Mouse (Mus musculus) 3134 (cell line): ENCODE data around the gene Izumo1.
A peak's percentile ranks its signal among the peaks of the same experiment; 100 is the strongest.
"Not testable (repeated sequence)": the region's sequence is repeated elsewhere in the genome, so short reads cannot be mapped to it uniquely, and the experiment has no call there.

ENCODE experiments used
- DNase-seq: peaks from one replicate; pipeline ENCODE4 v3.0.0-alpha.2; 2011; ENCODE audit warnings: low spot score; ENCODE audit not compliant: insufficient read length; ENCODE audit errors: extremely low read depth

Izumo1 gene

DNA sequence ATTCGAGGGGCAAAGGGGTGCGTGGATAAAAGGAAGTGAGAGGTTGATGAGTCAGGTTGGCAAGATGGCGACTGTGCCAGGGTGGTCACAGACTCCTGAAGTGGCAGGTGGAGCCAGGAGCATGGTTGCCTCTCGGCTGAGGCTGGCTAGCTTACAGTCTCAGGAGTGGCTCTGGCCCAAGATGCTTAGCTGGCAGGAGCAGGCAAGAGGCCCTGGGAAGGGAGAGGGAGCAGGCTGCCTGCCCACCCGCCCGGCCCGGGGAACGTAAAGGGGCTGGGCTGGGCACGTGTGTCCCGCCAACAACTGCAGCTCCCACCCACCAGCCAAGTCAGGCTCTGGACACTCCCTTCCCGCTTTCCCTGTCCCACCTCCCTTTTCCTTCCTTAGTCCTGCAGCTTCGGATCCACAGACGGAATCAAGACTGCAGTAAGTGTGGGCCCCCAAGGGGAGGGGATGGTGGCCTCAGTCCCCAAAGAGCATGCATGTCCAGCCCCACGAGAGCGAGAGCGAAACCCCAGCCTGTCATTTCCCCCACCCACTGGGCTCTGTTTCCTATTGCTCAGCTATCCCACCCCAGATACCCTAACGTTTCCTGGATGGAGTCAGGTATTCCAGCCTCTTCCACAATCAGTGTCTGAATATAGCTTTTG, 19.9 kb downstream of the Izumo1 start:
- DNase-seq = peak; percentile 28

- no peak for DNase-seq
These were observed 20.5 kb downstream of the Izumo1 start for GRCm38 (mm10) chr7:45642083-45642482.

- no peak for DNase-seq
These were observed 21.1 kb downstream of the Izumo1 start for GRCm38 (mm10) chr7:45642503-45643255.

DNA sequence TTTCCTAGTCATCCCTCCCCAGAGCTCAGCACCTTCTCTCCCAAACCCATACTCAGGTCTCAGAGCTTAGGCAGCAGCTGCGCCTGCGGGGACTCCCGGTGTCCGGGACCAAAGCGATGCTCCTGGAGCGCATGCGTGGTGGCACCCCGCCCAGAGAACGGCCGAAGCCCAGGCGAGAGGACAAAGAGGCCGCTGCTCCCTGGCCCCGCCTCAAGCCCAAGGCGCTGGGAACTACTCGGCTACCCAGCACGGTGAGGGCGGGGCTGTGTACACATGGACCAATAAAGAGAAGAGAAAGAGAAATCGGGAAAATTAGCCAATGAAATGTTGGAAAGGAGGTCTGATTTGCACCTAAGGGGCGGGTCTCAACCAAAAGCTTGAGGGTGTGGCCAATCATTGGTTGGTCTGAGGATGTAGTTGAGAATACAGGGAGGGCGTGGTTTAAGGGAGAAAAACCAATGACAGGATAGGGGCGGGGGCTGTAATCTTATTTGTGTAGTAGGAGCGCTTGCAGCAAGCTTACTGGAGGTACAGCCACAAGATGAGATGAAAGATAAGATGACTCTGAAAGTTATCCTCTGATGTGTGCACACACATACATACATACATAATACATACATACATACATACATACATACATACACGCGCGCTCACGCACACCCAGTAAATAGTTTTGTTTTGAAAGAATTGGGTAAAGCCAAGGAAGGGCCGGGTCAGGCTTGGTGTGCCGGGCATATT, 22.0 kb downstream of the Izumo1 start:
- DNase-seq = no peak

DNA sequence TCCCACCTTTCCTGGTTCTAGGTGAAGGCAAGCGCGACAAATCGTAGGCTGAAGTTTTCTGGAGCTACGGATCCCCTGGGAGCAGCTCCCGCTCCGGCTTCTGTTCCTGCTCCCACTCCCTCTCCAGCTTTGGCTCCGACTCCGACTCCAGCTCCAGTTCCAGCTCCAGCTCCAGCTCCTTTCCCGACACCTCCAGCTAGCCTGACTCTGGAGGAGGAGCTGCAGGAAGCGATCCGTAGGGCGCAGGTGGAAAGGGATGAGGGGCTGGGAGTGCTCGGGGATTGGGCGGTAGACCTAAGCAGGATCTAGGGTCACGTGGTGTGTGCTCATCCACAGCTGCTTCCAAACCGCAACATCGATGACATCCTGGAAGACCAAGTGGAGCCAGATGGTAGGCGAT, 22.6 kb downstream of the Izumo1 start:
- no peak for DNase-seq

DNA sequence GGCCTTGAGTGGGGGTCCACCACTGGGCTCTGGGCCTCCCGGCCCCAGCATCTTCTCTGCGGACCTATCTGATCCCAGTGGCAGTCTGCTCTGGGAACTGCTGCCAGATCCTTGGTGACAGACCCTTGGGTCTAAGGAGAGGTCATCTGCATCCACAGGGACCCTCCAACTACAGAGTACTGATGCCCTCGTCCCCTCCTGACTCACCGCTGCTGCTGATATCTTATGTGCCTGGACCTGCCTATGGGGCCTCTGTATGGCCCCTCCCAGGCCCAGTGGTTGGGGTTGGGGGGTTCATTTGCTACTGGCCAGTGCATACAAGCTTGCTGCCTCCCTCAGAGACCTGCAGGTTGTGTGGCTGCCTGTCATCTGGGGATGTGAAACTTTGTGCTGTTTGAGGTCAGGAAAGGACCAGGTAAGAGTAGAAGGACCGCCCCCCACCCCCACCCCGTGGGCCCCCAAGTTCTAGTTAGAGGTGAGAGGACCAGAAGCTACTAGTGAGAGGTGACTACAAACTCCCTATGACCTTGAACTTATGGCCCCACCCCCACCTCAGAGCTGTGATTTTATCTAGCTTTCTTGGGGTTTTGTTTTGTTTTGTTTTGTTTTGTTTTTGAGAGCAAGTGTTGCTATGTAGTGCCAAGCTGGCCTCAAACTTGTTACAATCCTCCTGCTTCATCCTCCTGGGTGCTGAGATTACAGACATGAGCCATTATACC, 23.4 kb downstream of the Izumo1 start:
- DNase-seq = no peak

DNA sequence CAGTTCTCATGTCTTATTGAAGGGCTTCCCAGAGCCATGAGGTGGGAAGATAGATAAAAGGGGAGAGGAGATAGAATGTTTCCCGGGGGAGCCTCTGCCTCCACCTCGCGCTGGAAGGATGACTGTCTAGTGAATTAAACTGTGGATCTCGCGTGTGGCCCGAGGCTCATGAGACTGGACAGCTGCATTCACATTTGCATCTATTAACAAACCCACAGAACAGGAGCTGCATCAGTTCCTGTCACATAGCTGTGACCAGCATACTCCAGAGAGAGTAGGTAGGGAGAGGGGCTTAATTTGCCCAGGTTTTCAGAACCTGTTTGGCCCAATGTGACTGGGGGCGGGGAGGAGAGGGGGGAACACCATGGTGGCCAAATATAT, 24.0 kb downstream of the Izumo1 start:
- no peak for DNase-seq

DNA sequence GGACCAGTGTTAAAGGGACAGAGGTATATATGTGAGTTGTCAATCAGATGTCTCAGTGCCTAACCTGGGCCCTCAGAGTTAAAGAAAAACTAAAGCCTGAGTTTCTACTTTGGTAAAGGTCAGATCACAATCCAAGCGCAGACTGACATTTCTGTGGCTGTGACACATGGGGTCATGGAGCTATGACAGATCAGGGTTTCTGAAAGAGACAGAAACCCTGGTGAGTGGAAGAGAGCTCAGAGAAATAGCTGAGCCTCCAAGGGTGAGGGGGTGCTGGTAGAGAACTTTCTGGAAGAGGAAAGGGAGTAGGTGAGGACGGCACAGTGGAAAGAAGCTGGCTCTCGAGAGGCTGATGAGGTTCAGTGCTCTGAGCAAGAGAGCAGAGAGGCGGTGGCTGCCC, 25.1 kb downstream of the Izumo1 start:
- DNase-seq = no peak

- no peak for DNase-seq
These were observed 27.7 kb downstream of the Izumo1 start for GRCm38 (mm10) chr7:45649351-45649750.

- DNase-seq = not testable (repeated sequence)
These were observed 28.9 kb downstream of the Izumo1 start for GRCm38 (mm10) chr7:45650484-45650883.

DNA sequence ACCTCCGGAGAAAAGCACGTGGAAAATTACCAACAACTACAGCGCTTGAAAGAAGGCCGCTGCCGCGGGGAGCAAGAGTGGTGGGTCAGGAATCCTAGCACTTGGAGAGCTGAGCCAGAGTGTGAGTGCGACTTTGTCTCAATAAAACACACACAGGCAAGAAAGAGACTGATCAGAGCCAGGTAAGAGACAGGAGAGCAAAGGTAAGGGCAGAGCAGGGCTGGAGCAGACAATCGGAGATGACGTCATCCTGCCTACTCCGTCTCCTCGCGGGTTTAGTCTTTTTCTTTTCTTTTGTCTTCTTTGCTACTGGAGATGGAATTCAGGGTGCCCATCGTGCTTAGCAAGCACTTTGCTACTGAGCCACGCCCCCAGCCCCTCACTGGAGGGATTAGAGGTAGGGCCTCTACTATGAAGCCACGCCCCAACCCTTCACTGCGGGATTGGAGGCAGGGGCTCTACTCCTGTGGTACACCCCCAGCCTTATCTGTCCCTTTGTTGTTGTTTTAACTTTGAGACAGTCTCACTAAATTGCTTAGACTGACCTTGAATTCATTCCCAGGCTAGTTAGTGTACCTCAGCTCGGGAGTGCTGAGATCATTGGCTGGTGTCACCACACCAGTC, 32.9 kb downstream of the Izumo1 start:
- DNase-seq = no peak

GRCm38 (mm10) chr7:45660746-45661478, 39.3 kb downstream of the Izumo1 start:
- DNase-seq = no peak

GRCm38 (mm10) chr7:45661702-45662101, 40.1 kb downstream of the Izumo1 start:
- not testable (repeated sequence) for DNase-seq

- no peak for DNase-seq
These were observed 43.9 kb downstream of the Izumo1 start for GRCm38 (mm10) chr7:45665303-45666138.

- DNase-seq = no peak
These were observed 44.5 kb downstream of the Izumo1 start, which contains the start of gene Fut2 for GRCm38 (mm10) chr7:45666161-45666560. Gene Fut2 (minus strand): TSS chr7:45666394.

DNA sequence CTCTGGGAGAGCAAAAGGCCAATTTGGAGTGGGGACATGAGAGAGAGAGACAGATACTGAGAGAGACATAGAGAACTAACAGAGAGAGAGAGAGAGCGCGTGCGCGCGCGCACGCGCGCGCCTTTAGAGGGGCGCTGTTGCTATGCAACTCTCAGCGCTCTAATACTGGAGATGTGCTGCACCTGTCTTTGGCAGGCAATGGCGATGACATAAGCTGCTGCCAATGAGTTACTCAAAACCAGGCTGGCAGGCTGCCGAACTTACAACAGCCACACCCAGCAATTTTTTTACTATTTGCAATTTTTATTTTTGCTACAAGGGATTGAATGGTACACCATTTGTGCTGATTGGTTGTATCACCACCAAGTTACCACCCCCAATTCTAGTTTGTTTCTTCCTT, 46.1 kb downstream of the Izumo1 start:
- no peak for DNase-seq

GRCm38 (mm10) chr7:45668921-45669320, 47.3 kb downstream of the Izumo1 start:
- DNase-seq = no peak

DNA sequence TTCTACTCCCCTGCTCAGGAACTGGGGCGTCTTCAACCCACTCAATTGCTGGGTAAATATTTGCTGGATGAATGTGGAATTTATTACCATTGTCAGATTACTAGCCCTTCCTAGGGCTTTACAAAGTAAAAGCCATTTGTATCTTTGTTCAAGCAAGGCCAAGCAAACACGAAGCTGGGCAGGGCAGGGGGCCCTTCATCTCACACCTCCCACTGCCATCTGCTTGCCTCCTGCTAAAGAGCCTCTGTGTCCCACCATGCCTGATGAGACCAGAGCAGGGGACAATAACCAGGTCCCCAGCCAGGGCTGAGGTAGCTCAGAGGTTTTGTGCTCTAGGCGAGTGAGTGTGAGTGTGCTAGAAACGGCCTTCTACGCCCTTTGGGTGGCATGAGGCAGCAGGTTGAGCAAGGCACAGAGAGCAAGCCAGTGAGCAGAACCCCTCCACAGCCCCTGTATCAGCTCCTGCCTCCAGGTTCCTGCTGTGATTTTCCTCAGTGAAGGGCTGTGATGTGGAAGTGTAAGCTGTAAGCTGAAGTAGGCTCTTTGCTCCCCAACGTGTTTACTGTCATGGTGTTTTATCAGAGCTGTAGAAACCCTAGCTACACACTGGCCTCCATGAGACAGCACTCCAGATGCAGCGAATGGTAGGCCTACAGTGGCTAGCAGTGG, 56.1 kb downstream of the Izumo1 start:
- DNase-seq = no peak
